Mouse (Mus musculus) kidney, adult 2 months (tissue): ENCODE data around the gene Pacsin2.

Experiments used
- CTCF ChIP-seq: fragments of 200-500 bp; conservative IDR thresholded peaks from 2 replicates; pipeline ENCODE4 v1.5.1; 2011; ENCODE audit warnings: low read depth, mild to moderate bottlenecking, control low read depth, low read length, moderate library complexity, mixed read lengths; ENCODE audit not compliant: insufficient read depth, insufficient read length
- POLR2A ChIP-seq: fragments of 200-500 bp; IDR thresholded peaks from one replicate; pipeline ENCODE4 v1.6.1; 2011; ENCODE audit warnings: low read depth, low read length, control low read depth

- TF ChIP-seq POLR2A = no peak
- no peak for TF ChIP-seq CTCF
Observed at GRCm38 (mm10) chr15:83428586-83428985, 35.8 kb downstream of the Pacsin2 start.
